Mouse (Mus musculus) bone marrow, adult 2 months (tissue): ENCODE results near the gene Olfr1243.

Source experiments
- CTCF ChIP-seq: fragments of 200-500 bp; IDR thresholded peaks from 2 replicates; pipeline ENCODE4 v1.5.1; 2011; ENCODE audit warnings: low read length, control low read depth; ENCODE audit not compliant: control insufficient read depth, insufficient read depth
- POLR2A ChIP-seq: fragments of 200-500 bp; IDR thresholded peaks from 2 replicates; pipeline ENCODE4 v1.6.1; 2011; ENCODE audit warnings: low read depth, mild to moderate bottlenecking, control low read depth, low read length, borderline replicate concordance; ENCODE audit not compliant: control insufficient read depth

DNA sequence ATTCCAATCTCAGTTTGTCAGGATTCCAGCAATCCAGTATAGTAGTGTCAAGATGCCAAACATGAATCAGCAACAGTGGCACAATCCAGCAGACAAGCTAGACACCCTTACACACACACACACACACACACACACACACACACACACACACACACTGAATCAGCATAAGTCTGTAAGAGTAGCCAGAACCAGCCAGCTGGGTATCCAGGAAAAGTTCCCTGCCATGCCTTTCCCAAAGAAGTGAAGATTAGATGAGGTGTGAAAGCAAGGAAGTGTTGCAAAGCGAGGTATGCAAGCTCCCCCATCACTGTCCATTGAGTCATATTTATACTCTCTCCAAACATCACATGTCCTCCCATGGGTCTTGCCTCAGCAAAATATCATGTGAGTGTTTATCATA, 8.6 kb upstream of the Olfr1243 start:
- no peak for TF ChIP-seq POLR2A
- no peak for TF ChIP-seq CTCF
